Mouse (Mus musculus) lung, postnatal 10 days (tissue): ENCODE data around the gene Tmem52b.

Experiments used
- DNase-seq: peaks from one replicate; pipeline ENCODE4 v3.0.0; 2021

The Tmem52b gene

GRCm38 (mm10) chr6:129532942-129533860 is 20.8 kb downstream of the Tmem52b start, which contains the start of gene Gabarapl1:
Gabarapl1 (plus strand) TSS chr6:129533160.
- DNase-seq = peak; percentile 88

GRCm38 (mm10) chr6:129534057-129534456 is 21.7 kb downstream of the Tmem52b start:
- DNase-seq = no peak

GRCm38 (mm10) chr6:129534627-129535190 is 22.4 kb downstream of the Tmem52b start:
- no peak for DNase-seq

- no peak for DNase-seq
Observed at GRCm38 (mm10) chr6:129535723-129536122, 23.4 kb downstream of the Tmem52b start.

GRCm38 (mm10) chr6:129538555-129538954 is 26.2 kb downstream of the Tmem52b start:
- DNase-seq = no peak

GRCm38 (mm10) chr6:129541931-129542330 is 29.6 kb downstream of the Tmem52b start:
- DNase-seq = no peak

- DNase-seq = no peak
Observed at GRCm38 (mm10) chr6:129542540-129542939, 30.2 kb downstream of the Tmem52b start.

- peak; percentile 73 for DNase-seq
Observed at GRCm38 (mm10) chr6:129543709-129544606, 31.6 kb downstream of the Tmem52b start.

GRCm38 (mm10) chr6:129547277-129547676 is 34.9 kb downstream of the Tmem52b start:
- no peak for DNase-seq

- DNase-seq = no peak
Observed at GRCm38 (mm10) chr6:129548009-129548408, 35.7 kb downstream of the Tmem52b start.

GRCm38 (mm10) chr6:129557298-129558023 is 45.1 kb downstream of the Tmem52b start:
- no peak for DNase-seq

GRCm38 (mm10) chr6:129558946-129559640 is 46.7 kb downstream of the Tmem52b start:
- DNase-seq = peak; percentile 79

- no peak for DNase-seq
Observed at GRCm38 (mm10) chr6:129559641-129560027, 47.3 kb downstream of the Tmem52b start.

GRCm38 (mm10) chr6:129565257-129565656 is 52.9 kb downstream of the Tmem52b start:
- DNase-seq = no peak
